Mouse (Mus musculus): ENCODE data around the gene Tox2. TPM values are rescaled to one million over a fixed set of nuclear protein-coding genes. Genes with fewer than 3 reads are reported as not detected.
A peak's percentile ranks its signal among the peaks of the same experiment; 100 is the strongest.

Tox2 gene
- polyA plus RNA-seq, 1 experiment from 2014 or later, result 22.9 TPM

DNA sequence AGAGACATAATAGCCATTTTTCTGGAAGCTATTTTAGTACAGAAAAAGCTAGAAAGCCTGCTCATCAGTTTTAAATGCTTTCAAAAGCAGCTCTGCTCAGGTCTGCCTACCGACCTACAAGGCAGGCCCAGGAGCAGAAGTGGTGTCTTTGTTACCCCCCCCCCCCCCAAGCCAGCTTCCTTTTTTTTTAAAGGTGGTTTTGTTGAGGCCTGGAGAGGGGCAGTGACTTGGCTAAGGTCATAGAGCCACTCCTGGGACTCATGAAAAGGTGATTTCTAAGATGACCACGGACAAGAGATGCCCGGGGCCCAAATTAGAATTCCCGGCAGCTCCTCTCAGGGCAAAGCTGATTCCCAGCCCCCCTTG lies 59.1 kb downstream of the Tox2 start:
- Histone ChIP-seq H3K36me3 (ENCODE audit: control insufficient read depth, insufficient read depth) (no peaks in the 10 kb centered on the region), H3K4me1 (replicated peaks; ENCODE audit: control insufficient read depth, insufficient read depth, low read length) (no peaks in the 10 kb centered on the region), H3K4me3 (replicated peaks; ENCODE audit: low read length) (no peak overlapping the region), H3K9ac (replicated peaks; ENCODE audit: low read depth, low read length) (no peak overlapping the region), H3K27ac (ENCODE audit: low read length) (no peak overlapping the region), H3K4me2 (ENCODE audit: low read length) (no peak overlapping the region), H3K27me3 (replicated peaks; ENCODE audit: control insufficient read depth, insufficient read depth, low read length) (peaks cover 5% of the 10 kb centered on the region; the same call in 1 of the 2 replicates), H3K9me3 (ENCODE audit: control insufficient read depth, low read length) (no peaks in the 10 kb centered on the region)
- no peak for ATAC-seq
- WGBS, result 76% methylated on average over 4 of the region's 4 CpGs

DNA sequence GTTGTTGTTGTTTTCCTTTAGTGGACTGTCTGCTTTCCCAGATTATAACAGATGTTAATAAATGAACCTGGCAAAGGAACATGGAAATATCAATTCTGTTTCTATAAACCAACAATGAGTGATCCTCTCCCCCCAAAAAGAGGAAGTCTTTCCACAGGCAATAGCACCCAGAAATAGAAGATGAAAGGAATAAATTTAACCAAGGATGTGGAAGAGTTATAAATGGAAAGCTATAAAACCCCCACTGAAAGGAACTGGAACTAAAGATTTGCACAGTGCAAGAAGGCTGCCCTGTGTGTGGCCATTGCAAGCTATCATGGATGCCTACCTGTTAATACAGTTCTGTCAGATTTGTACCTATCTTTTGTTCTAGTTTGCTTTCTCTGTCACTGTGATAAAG lies 64.2 kb downstream of the Tox2 start:
- Histone ChIP-seq H3K27me3 (replicated peaks; ENCODE audit: control insufficient read depth, insufficient read depth, low read length) (peaks cover 11% of the 10 kb centered on the region; the same call in 1 of the 2 replicates), H3K9ac (replicated peaks; ENCODE audit: low read depth, low read length) (no peak overlapping the region), H3K4me3 (replicated peaks; ENCODE audit: low read length) (no peak overlapping the region), H3K27ac (ENCODE audit: low read length) (no peak overlapping the region), H3K36me3 (ENCODE audit: control insufficient read depth, insufficient read depth) (no peaks in the 10 kb centered on the region), H3K4me2 (ENCODE audit: low read length) (no peak overlapping the region), H3K4me1 (replicated peaks; ENCODE audit: control insufficient read depth, insufficient read depth, low read length) (peaks cover 4% of the 10 kb centered on the region; the same call in 1 of the 2 replicates), H3K9me3 (ENCODE audit: control insufficient read depth, low read length) (no peaks in the 10 kb centered on the region)
- no peak for ATAC-seq

DNA sequence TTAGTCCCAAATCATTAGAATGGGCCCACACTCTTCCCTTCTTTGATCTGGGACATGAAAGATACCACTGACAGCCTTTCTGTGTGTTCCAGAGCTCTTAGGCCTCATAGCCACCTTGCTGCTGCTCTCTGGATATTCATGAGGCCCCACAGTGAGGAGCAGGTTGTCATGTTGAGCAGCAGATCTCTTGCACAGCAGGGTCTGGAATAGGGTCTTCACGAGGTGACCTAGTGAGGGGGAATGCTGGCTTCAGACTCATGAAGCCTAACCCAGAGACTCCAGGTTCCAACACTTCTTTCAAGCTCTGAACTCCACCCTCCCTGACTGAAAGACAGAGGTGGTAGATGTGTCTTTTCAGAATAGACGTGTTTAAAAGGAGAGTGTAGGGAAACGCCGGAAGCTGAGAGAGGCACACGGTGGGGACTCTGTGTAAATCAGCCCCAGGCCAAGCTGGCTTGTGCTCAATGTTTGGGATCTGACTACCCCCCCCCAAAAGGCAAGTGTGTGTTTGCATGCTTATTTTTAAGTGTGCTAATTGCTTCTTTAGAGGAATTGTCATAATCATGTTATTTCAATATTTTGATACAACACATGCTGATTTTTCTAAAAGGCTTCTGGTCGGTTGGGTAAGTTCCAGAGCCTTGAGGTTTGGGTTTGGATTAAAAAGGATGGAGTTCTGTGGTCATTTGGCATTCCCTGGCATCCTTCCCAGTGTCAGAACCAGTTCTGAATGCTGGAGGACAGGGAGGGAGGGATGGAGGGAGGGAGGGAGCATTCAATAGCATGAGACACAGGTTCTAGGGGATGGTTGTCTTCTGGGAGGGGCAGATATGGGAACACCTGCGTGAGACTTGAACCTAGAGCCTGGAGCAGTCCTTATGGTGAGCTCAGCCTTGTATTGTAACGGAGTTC lies 68.9 kb downstream of the Tox2 start:
- Histone ChIP-seq H3K27ac (ENCODE audit: low read length) (no peak overlapping the region), H3K27me3 (replicated peaks; ENCODE audit: control insufficient read depth, insufficient read depth, low read length) (peaks cover 16% of the 10 kb centered on the region; the same call in 1 of the 2 replicates), H3K4me2 (ENCODE audit: low read length) (no peak overlapping the region), H3K9ac (replicated peaks; ENCODE audit: low read depth, low read length) (no peak overlapping the region), H3K36me3 (ENCODE audit: control insufficient read depth, insufficient read depth) (no peaks in the 10 kb centered on the region), H3K9me3 (ENCODE audit: control insufficient read depth, low read length) (no peaks in the 10 kb centered on the region), H3K4me1 (replicated peaks; ENCODE audit: control insufficient read depth, insufficient read depth, low read length) (peaks cover 4% of the 10 kb centered on the region; the same call in 1 of the 2 replicates), H3K4me3 (replicated peaks; ENCODE audit: low read length) (no peak overlapping the region)
- 0 out of 2 replicates have a peak, but pooled peaks have one; percentile 52 for ATAC-seq
- WGBS, result 37% methylated on average over 8 of the region's 8 CpGs

DNA sequence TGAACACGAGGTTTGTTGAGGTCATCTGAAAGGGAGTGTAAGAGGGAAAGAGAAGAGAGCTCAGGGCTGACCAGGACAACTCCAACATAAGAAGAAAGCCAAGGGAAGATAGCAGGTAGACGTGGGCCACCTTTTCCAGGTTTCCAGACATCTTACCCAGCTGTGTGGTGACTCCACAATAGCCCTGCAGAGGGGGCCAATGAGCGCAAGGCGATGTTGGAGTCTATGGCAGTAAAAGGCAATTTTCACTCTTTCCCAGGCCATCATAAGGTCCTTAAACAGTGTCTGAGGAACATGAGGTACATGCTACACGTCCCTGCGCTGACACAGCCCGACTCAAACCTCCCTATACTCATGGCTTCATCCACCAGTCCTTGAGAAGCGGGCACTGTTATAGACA lies 70.9 kb downstream of the Tox2 start:
- Histone ChIP-seq H3K4me3 (replicated peaks; ENCODE audit: low read length) (no peak overlapping the region), H3K27ac (ENCODE audit: low read length) (no peak overlapping the region)
- WGBS, result 87% methylated on average over 8 of the region's 8 CpGs

DNA sequence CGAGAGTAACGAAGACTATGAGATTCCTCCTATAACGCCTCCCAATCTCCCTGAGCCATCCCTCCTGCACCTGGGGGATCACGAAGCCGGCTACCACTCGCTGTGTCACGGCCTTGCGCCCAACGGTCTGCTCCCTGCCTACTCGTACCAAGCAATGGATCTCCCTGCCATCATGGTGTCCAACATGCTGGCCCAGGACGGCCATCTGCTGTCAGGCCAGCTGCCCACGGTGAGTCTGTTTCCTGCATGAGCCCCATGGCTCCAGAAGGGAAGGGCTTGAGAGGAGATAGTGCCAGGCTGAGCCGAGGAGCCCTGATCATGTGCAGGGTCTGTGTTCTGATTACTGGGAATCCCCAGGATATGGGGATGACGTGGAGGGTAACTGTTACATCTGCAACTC lies 73.1 kb downstream of the Tox2 start:
- H3K9me3 ChIP-seq (ENCODE audit: control insufficient read depth, low read length), result no peaks in the 10 kb centered on the region
- peaks cover 4% of the 10 kb centered on the region; the same call in 1 of the 2 replicates for H3K4me1 ChIP-seq (replicated peaks; ENCODE audit: control insufficient read depth, insufficient read depth, low read length)
- WGBS, result 90% methylated on average over 14 of the region's 14 CpGs
- H3K36me3 ChIP-seq (ENCODE audit: control insufficient read depth, insufficient read depth), result no peaks in the 10 kb centered on the region
- H3K9ac ChIP-seq (replicated peaks; ENCODE audit: low read depth, low read length), result no peak overlapping the region
- ATAC-seq, result no peak
- no peak overlapping the region for H3K4me2 ChIP-seq (ENCODE audit: low read length)
- peaks cover 16% of the 10 kb centered on the region for H3K27me3 ChIP-seq (replicated peaks; ENCODE audit: control insufficient read depth, insufficient read depth, low read length)
- H3K4me3 ChIP-seq (replicated peaks; ENCODE audit: low read length), result no peak overlapping the region
- H3K27ac ChIP-seq (ENCODE audit: low read length), result no peak overlapping the region

More for the DNA sequence above, 70.9 kb downstream of the Tox2 start:
- Histone ChIP-seq H3K4me2 (ENCODE audit: low read length) (no peak overlapping the region), H3K27me3 (replicated peaks; ENCODE audit: control insufficient read depth, insufficient read depth, low read length) (peaks cover 12% of the 10 kb centered on the region; the same call in 1 of the 2 replicates), H3K9me3 (ENCODE audit: control insufficient read depth, low read length) (no peaks in the 10 kb centered on the region), H3K4me1 (replicated peaks; ENCODE audit: control insufficient read depth, insufficient read depth, low read length) (peaks cover 4% of the 10 kb centered on the region; the same call in 1 of the 2 replicates), H3K36me3 (ENCODE audit: control insufficient read depth, insufficient read depth) (no peaks in the 10 kb centered on the region), H3K9ac (replicated peaks; ENCODE audit: low read depth, low read length) (no peak overlapping the region)
- ATAC-seq, result no peak

DNA sequence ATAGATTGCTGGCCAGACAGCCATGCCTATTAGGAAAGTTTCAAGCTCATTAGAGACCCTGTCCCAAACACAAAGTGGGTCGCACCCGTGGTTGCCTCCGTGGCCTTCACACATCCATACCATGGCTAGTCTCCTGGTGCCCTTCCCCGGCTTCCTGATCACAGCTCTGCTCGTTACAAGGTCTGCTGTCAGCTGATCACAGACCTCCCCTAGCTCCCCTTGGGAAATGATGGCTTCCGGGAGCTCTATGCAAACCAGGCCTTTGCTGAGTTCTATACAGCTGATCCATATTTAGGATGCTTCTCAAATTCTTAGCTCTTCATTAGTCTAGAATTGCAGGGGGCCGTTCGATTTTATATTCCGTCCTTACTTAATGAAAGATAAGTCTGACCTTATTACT lies 75.1 kb downstream of the Tox2 start:
- no peaks in the 10 kb centered on the region for H3K36me3 ChIP-seq (ENCODE audit: control insufficient read depth, insufficient read depth)
- H3K9me3 ChIP-seq (ENCODE audit: control insufficient read depth, low read length), result no peaks in the 10 kb centered on the region
- H3K9ac ChIP-seq (replicated peaks; ENCODE audit: low read depth, low read length), result no peak overlapping the region
- peaks cover 13% of the 10 kb centered on the region for H3K27me3 ChIP-seq (replicated peaks; ENCODE audit: control insufficient read depth, insufficient read depth, low read length)
- WGBS, result 40% methylated on average over 9 of the region's 9 CpGs
- H3K4me2 ChIP-seq (ENCODE audit: low read length), result no peak overlapping the region
- ATAC-seq, result no peak
- no peak overlapping the region for H3K27ac ChIP-seq (ENCODE audit: low read length)
- H3K4me1 ChIP-seq (replicated peaks; ENCODE audit: control insufficient read depth, insufficient read depth, low read length), result no peaks in the 10 kb centered on the region; the same call in 1 of the 2 replicates
- no peak overlapping the region for H3K4me3 ChIP-seq (replicated peaks; ENCODE audit: low read length)

DNA sequence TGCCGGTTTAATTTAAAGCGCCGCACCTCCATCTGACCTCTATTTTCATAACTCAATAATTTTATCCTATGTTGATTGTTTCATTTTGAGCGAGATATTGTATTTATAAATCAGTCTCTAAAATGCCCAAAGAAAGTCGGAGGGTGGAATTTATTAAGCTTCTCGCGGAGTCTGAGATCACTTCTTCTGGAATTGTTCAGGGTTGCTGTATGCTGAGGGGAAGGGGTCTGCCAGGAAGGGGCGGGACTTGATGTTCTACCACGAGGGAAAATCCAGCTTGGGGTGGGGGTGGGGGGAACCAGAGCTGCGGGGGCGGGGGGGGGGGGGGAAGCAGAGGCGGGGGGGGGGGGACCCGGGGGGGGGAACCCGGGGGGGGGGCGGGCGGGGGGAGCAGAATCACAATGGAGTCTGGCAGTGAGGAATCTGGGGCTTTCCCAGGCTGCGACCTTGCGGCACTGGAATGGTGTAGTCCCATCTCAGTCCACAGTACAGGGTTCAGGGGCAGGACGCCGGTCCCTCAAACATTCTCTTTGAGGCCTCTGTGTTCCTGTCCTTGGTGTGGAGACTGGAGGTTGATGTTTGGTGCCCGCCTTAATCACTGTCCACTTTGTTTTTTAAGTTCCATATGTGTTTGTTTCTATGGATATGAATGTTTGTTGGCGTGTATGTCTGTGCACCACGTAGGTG lies 77.9 kb downstream of the Tox2 start:
- Histone ChIP-seq H3K9me3 (ENCODE audit: control insufficient read depth, low read length) (no peaks in the 10 kb centered on the region), H3K4me1 (replicated peaks; ENCODE audit: control insufficient read depth, insufficient read depth, low read length) (no peaks in the 10 kb centered on the region; the same call in 1 of the 2 replicates), H3K4me2 (ENCODE audit: low read length) (no peak overlapping the region), H3K27ac (ENCODE audit: low read length) (no peak overlapping the region), H3K4me3 (replicated peaks; ENCODE audit: low read length) (no peak overlapping the region), H3K36me3 (ENCODE audit: control insufficient read depth, insufficient read depth) (no peaks in the 10 kb centered on the region), H3K27me3 (replicated peaks; ENCODE audit: control insufficient read depth, insufficient read depth, low read length) (peaks cover 6% of the 10 kb centered on the region), H3K9ac (replicated peaks; ENCODE audit: low read depth, low read length) (no peak overlapping the region)
- ATAC-seq, result no peak
- WGBS, result 70% methylated on average over 16 of the region's 23 CpGs

DNA sequence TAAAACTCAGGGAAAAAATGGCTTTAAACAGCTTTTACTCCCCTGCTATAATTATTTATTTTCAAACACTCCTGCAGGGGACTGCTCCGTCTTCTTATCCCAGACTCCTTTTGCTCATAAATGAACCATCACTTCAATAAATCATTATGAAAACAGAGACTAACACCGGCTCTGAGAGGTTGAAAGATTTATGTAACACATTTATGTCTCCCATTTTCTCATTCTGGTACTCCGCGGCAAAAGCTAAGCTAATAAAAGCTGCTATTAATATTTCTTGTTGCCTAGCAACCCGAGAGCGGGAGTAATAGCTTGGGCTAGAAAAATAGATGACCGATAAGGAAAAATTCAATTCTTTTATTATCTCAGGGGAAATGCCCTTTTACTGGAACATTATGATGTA lies 81.9 kb downstream of the Tox2 start:
- H3K9ac ChIP-seq (replicated peaks; ENCODE audit: low read depth, low read length), result no peak overlapping the region
- H3K27me3 ChIP-seq (replicated peaks; ENCODE audit: control insufficient read depth, insufficient read depth, low read length), result peaks cover 13% of the 10 kb centered on the region
- no peaks in the 10 kb centered on the region for H3K36me3 ChIP-seq (ENCODE audit: control insufficient read depth, insufficient read depth)
- WGBS, result 74% methylated on average over 7 of the region's 7 CpGs
- H3K4me3 ChIP-seq (replicated peaks; ENCODE audit: low read length), result no peak overlapping the region
- H3K4me2 ChIP-seq (ENCODE audit: low read length), result no peak overlapping the region
- no peaks in the 10 kb centered on the region for H3K9me3 ChIP-seq (ENCODE audit: control insufficient read depth, low read length)
- ATAC-seq, result no peak
- H3K4me1 ChIP-seq (replicated peaks; ENCODE audit: control insufficient read depth, insufficient read depth, low read length), result peaks cover 12% of the 10 kb centered on the region
- H3K27ac ChIP-seq (ENCODE audit: low read length), result 0 out of 2 replicates have a peak overlapping the region, but pooled peaks have one; percentile 13

DNA sequence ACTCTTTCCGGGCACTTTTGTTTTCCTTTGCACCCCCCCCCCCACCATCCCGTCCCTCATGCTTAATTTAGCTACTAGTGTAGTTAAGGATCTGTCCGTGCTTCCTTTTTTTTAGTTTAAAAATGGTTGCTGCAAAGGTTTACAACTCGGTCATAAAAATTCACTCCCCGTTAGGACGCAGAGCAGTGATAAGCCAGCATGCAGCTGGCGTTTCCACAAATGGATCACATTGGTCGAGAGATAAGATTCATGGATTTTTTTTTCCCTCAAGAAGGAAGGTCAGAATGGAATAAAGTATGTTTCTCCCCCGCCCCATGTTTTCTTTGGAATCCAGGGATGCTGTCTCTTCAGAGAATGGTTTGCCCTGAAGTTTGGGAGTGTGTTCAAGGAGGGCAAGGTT lies 82.4 kb downstream of the Tox2 start:
- ATAC-seq, result no peak
- H3K9ac ChIP-seq (replicated peaks; ENCODE audit: low read depth, low read length), result no peak overlapping the region
- 82% methylated on average over 9 of the region's 9 CpGs for WGBS
- H3K4me2 ChIP-seq (ENCODE audit: low read length), result no peak overlapping the region
- H3K36me3 ChIP-seq (ENCODE audit: control insufficient read depth, insufficient read depth), result no peaks in the 10 kb centered on the region
- H3K4me1 ChIP-seq (replicated peaks; ENCODE audit: control insufficient read depth, insufficient read depth, low read length), result peaks cover 12% of the 10 kb centered on the region
- H3K27ac ChIP-seq (ENCODE audit: low read length), result 0 out of 2 replicates have a peak overlapping the region, but pooled peaks have one; percentile 13
- no peaks in the 10 kb centered on the region for H3K9me3 ChIP-seq (ENCODE audit: control insufficient read depth, low read length)
- no peak overlapping the region for H3K4me3 ChIP-seq (replicated peaks; ENCODE audit: low read length)
- peaks cover 16% of the 10 kb centered on the region for H3K27me3 ChIP-seq (replicated peaks; ENCODE audit: control insufficient read depth, insufficient read depth, low read length)

All from forebrain, embryonic 16.5 days (tissue).